Mouse (Mus musculus) kidney, adult 11 months (tissue): ENCODE data around the gene Vmn1r17.
"Not testable (repeated sequence)": the region's sequence is repeated elsewhere in the genome, so short reads cannot be mapped to it uniquely, and the experiment has no call there.

Source experiments
- DNase-seq: peaks from one replicate; pipeline ENCODE4 v3.0.0; 2022

The Vmn1r17 gene

DNA sequence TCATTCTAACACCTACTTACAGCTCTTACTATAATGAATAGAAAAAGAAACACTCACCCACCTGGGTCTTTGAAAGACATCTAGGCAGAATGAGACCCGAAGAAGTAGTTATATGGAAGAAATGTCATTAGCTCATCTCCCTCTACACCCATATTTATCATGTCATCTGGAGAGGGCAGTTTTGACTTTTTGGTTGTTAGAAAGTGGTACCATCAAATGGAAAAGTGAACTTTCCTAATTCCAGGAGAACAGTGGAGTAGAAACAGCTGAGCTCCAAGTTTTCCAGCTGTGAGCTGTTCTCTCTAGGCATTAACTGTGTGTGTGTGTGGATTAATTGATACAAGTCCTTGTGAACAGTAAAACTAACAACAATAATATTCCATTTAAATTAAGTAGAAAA lies at the start of gene Vmn1r17:
Vmn1r17 (minus strand) TSS at position 101 of the 400 bp plus-strand sequence.
- DNase-seq, result no peak

DNA sequence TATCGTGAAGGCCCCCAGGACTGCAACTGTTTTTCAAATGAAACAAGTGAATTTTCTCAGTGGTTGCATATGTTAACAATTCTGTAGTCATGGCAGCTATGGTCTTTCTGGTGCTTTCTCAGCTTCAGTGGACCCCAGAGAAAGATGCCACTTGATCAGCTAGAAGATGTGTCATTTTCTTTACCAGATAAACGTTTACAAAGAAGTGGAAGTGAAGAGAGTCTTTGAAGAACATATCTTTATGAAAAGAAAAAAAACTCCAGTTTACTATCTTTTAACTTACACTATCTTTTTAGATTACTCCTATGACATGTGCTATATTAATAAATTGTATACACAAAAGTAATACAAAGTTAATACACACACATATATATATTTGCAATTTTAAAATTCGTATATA lies 40.0 kb upstream of the Vmn1r17 start, which contains the start of gene Vmn1r19:
Vmn1r19 (plus strand) TSS at position 301 of the 400 bp plus-strand sequence.
- DNase-seq, result not testable (repeated sequence)

- DNase-seq, result no peak
These were observed 32.2 kb upstream of the Vmn1r17 start, which contains the start of gene Vmn1r18 for GRCm38 (mm10) chr6:57395683-57396082. Gene Vmn1r18, minus strand, starts transcription at chr6:57395783.

GRCm38 (mm10) chr6:57367496-57367895 lies 4.0 kb upstream of the Vmn1r17 start:
- no peak for DNase-seq

GRCm38 (mm10) chr6:57365866-57366265 lies 2.3 kb upstream of the Vmn1r17 start:
- not testable (repeated sequence) for DNase-seq

- no peak for DNase-seq
These were observed 6.7 kb downstream of the Vmn1r17 start for GRCm38 (mm10) chr6:57356864-57357263.

DNA sequence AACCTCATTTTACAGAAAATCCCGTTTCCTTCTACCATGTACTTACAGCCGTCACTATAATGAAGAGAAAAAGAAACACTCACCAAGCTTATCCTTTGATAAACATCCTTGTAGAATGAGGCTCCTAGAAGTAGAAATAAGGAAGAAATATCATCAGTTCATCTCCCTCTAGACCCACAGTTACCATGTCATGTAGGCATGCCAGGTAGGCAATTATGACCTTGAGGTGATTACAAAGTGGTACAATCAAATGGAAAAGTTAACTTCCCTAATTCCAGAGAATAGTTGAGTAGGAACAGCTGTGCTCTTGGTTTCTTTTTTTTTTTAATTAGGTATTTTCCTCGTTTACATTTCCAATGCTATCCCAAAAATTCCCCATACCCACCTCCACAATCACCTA lies 34.1 kb downstream of the Vmn1r17 start, which contains the start of gene Vmn1r16:
Vmn1r16 (minus strand) TSS at position 101 of the 400 bp plus-strand sequence.
- DNase-seq, result no peak

- no peak for DNase-seq
These were observed 37.4 kb downstream of the Vmn1r17 start for GRCm38 (mm10) chr6:57326176-57326575.
